Mouse (Mus musculus) urinary bladder, postnatal 36 days (tissue): ENCODE measurements at regions not wholly inside any gene's neighbourhood (a gene's known extent, or its start where the extent isn't known, plus 50 kb on each side); places are given as distances from the start of the nearest gene placed in this dataset.

Source experiments
- DNase-seq, 2 experiments: peaks; one replicate each; pipeline ENCODE4 v3.0.0; 2022; ENCODE audit warnings: low spot score in 2 of 2, mixed read lengths in 1 of 2

DNA sequence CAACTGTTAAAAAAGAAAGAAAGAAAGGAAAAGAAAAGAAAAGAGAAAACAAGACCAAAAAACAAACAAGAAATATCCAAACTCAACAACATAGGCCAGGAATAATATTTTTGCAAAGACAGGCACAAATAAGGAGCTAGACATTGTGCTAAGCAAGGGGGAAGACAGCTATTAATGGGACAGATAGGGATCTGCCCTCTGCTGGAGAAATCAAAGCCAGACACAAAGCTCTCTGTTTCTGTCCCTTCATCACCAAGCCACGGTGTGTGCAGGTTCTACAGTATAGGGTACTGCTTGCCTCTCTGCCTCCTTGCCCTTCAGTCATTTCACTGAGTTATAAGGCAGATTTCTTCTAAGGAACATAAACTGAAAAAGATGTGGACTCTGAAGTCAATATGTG is 57.8 kb upstream of the Chchd3 start:
- DNase-seq = no peak

DNA sequence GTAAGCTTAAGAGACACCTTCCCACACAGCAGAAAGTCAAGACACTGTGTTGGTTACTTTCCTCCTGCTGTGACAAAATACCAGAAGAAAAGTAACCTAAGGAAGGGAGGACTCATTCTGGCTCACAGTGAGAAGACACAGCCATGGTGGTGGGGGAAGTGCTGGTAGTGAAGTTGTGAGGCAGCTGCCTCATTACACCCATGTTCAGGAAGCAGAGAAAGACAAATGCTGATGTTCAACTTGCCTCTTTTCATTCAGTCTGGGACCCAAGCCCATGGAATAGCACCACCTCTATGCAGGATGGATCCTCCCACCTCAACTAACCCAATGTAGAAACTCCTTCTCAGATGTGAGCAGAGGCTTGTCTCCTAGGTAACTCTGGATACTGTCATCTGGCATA is 60.5 kb upstream of the Chchd3 start:
- DNase-seq = no peak

DNA sequence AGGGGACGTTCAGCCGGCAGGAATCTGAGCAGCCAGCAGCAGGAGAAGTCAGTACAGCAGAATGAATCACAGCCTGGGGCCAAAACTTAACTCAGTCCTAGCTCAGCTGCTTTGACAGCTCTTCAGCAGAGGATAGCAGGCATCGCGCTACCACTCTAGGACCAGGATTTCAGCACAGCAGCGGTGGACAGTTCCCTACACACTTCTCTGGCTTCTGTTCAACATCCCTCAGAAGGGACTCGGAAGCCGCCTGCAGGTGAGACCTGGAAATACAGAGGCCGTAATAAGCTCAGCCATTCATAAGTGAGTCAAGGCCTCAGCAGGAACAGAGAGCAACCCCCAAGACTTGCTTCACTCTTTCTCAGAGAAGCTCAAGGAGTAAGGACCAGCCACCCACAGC is 66.5 kb upstream of the Chchd3 start:
- DNase-seq = peak; percentile 66 to 73

DNA sequence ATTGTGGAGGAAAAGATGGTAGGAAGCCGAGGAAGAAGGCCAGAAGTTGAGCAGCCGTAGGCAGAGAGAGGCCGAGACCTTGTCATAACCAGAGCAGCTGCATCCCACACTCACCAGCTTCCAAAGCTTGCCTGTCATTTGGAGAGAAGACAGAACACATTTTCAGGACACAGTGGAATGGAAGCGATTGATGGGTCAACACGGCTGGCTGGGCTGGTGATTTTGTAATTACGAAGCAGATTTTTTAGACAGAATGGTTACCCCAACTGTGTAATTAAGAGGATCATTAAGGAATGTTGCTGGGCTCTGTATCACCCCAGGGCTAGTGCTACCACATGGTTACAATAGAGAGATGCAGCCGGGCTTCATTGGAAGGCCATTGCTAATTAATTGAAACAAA is 76.8 kb upstream of the Chchd3 start:
- no peak for DNase-seq

DNA sequence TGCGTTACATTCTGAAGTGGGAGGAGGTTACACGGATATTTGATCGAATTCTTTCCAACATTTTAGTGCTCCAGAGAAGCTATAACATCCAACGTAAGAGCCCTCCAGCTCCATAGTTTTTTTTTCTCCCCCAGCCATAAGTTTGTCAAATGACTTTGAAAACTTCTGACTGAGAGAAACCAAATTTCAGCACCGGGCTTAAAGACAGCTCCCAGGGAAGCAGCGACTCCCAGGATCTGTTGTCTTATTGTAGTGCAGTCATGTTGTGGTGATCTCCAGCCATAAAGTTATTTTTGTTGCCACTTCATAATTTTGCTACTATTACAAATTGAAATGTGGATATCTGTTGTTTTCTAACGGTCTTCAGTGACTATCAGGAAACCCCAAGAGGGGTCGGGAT is 77.8 kb upstream of the Chchd3 start:
- DNase-seq = no peak

DNA sequence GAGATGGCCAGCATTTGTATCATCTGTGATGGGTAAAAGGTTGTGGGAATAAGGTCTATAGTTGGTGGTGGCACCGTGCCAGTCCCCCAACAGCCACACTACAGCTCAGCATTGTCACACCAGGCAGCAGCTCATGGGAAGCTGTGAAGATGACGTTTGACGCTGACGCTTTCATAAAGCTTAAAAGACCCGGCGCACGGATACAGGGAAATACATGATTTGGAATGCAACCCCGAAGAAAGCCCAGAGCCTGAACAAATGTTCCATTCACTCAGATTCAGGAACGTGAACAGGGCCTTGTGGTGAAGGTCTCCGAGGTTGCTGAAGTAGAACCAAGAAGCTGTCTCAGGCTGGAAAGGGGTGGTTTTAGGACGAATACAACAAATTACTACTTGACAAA is 82.4 kb upstream of the Exoc4 start:
- DNase-seq = no peak

DNA sequence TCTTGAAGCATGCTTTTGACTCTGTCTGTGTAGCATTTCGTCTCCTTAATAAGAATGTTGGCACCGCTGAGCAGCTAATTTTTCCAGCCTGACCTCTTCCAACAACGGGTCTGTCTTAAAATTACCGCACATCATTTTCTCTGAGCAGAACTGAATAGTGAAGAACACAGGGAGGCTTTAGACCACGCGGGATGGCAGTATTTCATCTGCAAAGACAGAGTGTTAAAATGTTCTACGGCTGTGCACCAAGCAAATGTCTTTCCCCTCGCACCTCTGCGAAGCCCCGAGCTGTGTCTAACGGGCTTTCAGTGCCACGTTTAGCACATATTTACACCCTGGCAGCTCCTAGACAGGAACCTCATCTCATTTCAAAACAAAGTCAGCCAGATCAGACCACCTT is 75.3 kb upstream of the Exoc4 start:
- no peak for DNase-seq

DNA sequence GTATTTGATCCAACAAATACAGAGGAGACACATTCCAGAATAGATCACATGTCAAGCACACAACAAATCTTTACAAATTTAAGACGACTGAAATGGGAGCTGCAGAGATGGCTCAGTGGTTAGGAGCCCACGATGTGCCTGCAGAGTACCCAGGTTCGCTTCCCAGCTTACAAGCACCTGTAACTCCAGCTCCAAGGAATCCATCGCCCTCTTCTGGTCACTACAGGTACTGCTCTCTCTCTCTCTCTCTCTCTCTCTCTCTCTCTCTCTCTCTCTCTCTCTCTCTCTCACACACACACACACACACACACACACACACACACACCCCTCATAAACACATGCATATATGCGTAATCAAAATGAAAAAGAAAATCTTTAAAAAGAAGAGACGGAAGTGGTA is 74.3 kb upstream of the Exoc4 start:
- DNase-seq = no peak

DNA sequence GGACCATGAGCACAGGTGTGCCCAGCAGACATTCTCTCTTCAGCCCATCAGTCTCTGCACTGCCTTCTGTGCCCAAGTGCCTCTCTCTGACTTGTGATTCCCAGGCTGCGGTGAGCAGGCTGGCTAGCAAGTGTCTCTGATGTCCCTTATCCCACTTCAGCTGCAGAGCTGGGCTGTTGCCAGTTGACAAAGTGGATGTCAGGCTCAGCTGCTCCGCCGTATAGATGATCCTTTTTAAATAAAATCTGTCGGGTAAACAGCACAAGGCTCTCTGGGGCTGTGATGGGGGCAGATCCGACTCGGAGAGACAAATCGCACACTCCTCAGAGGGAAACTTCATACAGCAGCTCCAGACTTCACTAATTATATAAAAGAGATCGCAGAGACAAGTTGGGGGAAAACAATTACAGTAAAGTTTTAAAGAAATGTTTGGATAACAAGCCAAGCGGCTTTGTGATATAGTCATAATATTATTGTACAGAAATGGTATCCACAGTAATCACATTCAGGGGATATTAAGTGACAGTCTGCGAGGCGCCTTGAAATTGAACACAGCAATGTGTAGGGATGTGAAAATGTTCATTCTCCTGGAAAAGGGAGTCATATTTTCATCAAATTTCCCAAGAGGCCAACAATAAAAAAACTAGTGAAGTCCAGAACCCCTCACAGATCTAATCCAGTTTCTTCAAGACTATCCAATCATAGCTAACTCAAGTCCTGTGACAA is 59.2 kb upstream of the Exoc4 start:
- no peak for DNase-seq

DNA sequence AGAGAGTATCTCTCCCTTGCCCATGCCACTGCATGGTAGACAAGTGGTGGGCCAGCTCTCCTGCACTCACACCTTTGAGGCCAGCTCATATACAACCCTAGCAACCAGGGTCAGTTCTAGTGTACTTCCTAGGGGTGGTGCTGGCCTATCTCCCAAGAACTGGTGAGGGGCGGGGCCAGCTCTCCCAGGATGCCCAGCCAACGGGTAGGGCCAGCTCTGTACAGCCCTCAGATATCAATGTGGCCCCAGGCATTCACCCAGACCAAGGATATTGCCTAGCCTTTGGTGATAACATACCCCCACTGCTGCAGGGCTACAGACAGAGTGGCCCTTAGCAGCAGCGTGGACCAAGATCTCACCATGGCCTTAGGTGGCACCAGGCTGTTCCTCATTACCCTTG is 55.1 kb upstream of the Exoc4 start:
- DNase-seq = no peak
